ENCODE assay signal across 1 mouse cellular context in the genomic region with DNA sequence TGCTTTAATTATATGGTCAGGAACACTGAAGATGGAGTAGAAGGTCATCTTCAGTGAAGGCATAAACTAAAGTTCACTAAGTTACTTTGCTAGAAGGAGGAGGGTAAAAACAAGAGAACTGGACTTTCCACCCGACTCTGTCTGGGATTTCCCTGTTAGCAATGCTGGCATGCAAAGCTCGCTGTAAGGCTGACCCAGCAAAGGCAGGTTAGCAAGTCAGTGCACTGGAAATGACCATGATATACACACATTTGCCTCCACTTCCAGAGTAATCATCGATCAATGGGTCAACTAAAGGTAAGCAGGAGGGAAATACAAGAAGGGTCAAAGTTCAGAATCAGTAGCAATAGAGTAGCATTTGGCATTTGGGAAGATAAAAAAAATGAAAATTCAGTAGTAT.
TF ChIP-seq lines count a peak whose summit lies in the region.

No protein-coding gene starts in this region.

TF ChIP-seq in CH12.LX, 34 proteins besides CTCF, POLR2A, EP300 and RAD21 (continued from another document):
- TF ChIP-seq SMC3 (IDR thresholded peaks at IDR 0.05; ENCODE audit: low read depth, low read length), result no peak
- peak; percentile 68; the same call in 1 of the 2 replicates for TF ChIP-seq SIN3A (IDR thresholded peaks at IDR 0.05; ENCODE audit: low read length)
- no peak for TF ChIP-seq UBTF (IDR thresholded peaks at IDR 0.05; ENCODE audit: low read depth, low read length)
- peak; percentile 21; the same call in 1 of the 2 replicates for TF ChIP-seq CHD2 (IDR thresholded peaks at IDR 0.05; ENCODE audit: low read length)
- no peak for TF ChIP-seq ZC3H11A (IDR thresholded peaks at IDR 0.05; ENCODE audit: low read depth, low read length)
- TF ChIP-seq ZKSCAN1 (IDR thresholded peaks at IDR 0.05; ENCODE audit: borderline replicate concordance, low read depth, low read length), result no peak
- TF ChIP-seq E2F4 (IDR thresholded peaks at IDR 0.05; ENCODE audit: insufficient replicate concordance, low read depth, low read length), result no peak
- TF ChIP-seq MAX (IDR thresholded peaks at IDR 0.05; ENCODE audit: low read length), result 0 out of 2 replicates have a peak, but pooled peaks have one; percentile 9
- TF ChIP-seq ZNF384 (IDR thresholded peaks at IDR 0.05; ENCODE audit: low read depth, low read length), result no peak
- TF ChIP-seq NELFE (IDR thresholded peaks at IDR 0.05; ENCODE audit: low read depth, low read length), result no peak; the same call in 1 of the 2 replicates
- no peak for TF ChIP-seq USF2 (conservative IDR thresholded peaks at IDR 0.05; ENCODE audit: low read depth, low read length)
- TF ChIP-seq CHD1 (IDR thresholded peaks at IDR 0.05; ENCODE audit: low read depth, low read length), result peak; percentile 56; the same call in 1 of the 2 replicates
- TF ChIP-seq MEF2A (IDR thresholded peaks at IDR 0.05; ENCODE audit: borderline replicate concordance, low read depth, low read length), result peak; percentile 47; the same call in 1 of the 2 replicates
- TF ChIP-seq NRF1 (IDR thresholded peaks at IDR 0.05; ENCODE audit: low read depth, low read length), result no peak
- TF ChIP-seq MAFK (IDR thresholded peaks at IDR 0.05; ENCODE audit: insufficient replicate concordance, low read length), result peak; percentile 58; the same call in 1 of the 2 replicates
- no peak for TF ChIP-seq GABPA (IDR thresholded peaks at IDR 0.05; ENCODE audit: insufficient replicate concordance, low read depth, low read length)
- TF ChIP-seq MAZ (IDR thresholded peaks at IDR 0.05; ENCODE audit: low read depth, low read length), result no peak
- peak; percentile 44; the same call in 1 of the 2 replicates for TF ChIP-seq BHLHE40 (IDR thresholded peaks at IDR 0.05; ENCODE audit: low read depth, low read length)
- TF ChIP-seq IRF4 (IDR thresholded peaks at IDR 0.05; ENCODE audit: low read depth, low read length), result peak; percentile 50; the same call in 1 of the 2 replicates
- peak; percentile 67 for TF ChIP-seq ETS1 (conservative IDR thresholded peaks at IDR 0.05; ENCODE audit: low read depth, low read length)
- TF ChIP-seq HCFC1 (IDR thresholded peaks at IDR 0.05; ENCODE audit: low read depth, low read length), result no peak
- TF ChIP-seq USF1 (IDR thresholded peaks at IDR 0.05; ENCODE audit: low read depth, low read length), result no peak
- TF ChIP-seq TBP (conservative IDR thresholded peaks at IDR 0.05; ENCODE audit: low read depth, low read length), result peak; percentile 87
TF ChIP-seq in CH12.LX: peak in this region for 12.
